Mouse (Mus musculus): ENCODE results near the gene P2rx6. TPM values are rescaled to one million over a fixed set of nuclear protein-coding genes. Genes with fewer than 3 reads are reported as not detected.

Gene P2rx6
- polyA plus RNA-seq (2014; fragmentation: Nextera tagmentation; extraction: Ambion mirVana): 0.06 and 0.07 TPM in 2 replicates

GRCm38 (mm10) chr16:17561751-17562208, at the start of gene P2rx6:
TSS of gene P2rx6 (plus strand) at chr16:17561885.
- Histone ChIP-seq H3K4me3 (ENCODE audit: low read depth, low read length) (peak within 1 kb of the TSS; percentile 23), H3K36me3 (ENCODE audit: control insufficient read depth, insufficient read depth, low read length) (no peaks in the 10 kb centered on the region), H3K27ac (ENCODE audit: low read depth, low read length) (no peak within 1 kb of the TSS), H3K9me3 (ENCODE audit: control insufficient read depth, low read length) (no peaks in the 10 kb centered on the region), H3K9ac (ENCODE audit: low read depth, low read length) (peak within 1 kb of the TSS; percentile 37; the same call in 1 of the 2 replicates), H3K4me1 (replicated peaks; ENCODE audit: control insufficient read depth, insufficient read depth, low read length) (peaks cover 30% of the 10 kb centered on the region), H3K27me3 (replicated peaks; ENCODE audit: control insufficient read depth, insufficient read depth, low read length) (no peaks in the 10 kb centered on the region), H3K4me2 (peak within 1 kb of the TSS; percentile 62)
- WGBS: 2% methylated on average over 10 of the region's 10 CpGs
- ATAC-seq (replicated peaks; ENCODE audit: low FRiP score): no peak
- DNase-seq (ENCODE audit: low spot score): peak; percentile 55

- Histone ChIP-seq H3K36me3 (ENCODE audit: control insufficient read depth, insufficient read depth, low read length) (peaks cover 50% of the 10 kb centered on the region), H3K27me3 (replicated peaks; ENCODE audit: control insufficient read depth, insufficient read depth, low read length) (no peaks in the 10 kb centered on the region), H3K4me2 (no peak overlapping the region), H3K27ac (ENCODE audit: low read depth, low read length) (no peak overlapping the region), H3K4me1 (replicated peaks; ENCODE audit: control insufficient read depth, insufficient read depth, low read length) (no peaks in the 10 kb centered on the region), H3K4me3 (ENCODE audit: low read depth, low read length) (no peak overlapping the region), H3K9me3 (ENCODE audit: control insufficient read depth, low read length) (no peaks in the 10 kb centered on the region), H3K9ac (ENCODE audit: low read depth, low read length) (no peak overlapping the region)
- no peak for DNase-seq (ENCODE audit: low spot score)
- WGBS: 84% methylated on average over 2 of the region's 2 CpGs
- no peak for ATAC-seq (replicated peaks; ENCODE audit: low FRiP score)
Observed at GRCm38 (mm10) chr16:17518910-17519309, 42.8 kb upstream of the P2rx6 start.

- ATAC-seq (replicated peaks; ENCODE audit: low FRiP score): no peak
- 92% methylated on average over 11 of the region's 11 CpGs for WGBS
- Histone ChIP-seq H3K27ac (ENCODE audit: low read depth, low read length) (no peak overlapping the region), H3K27me3 (replicated peaks; ENCODE audit: control insufficient read depth, insufficient read depth, low read length) (no peaks in the 10 kb centered on the region), H3K4me2 (no peak overlapping the region), H3K4me1 (replicated peaks; ENCODE audit: control insufficient read depth, insufficient read depth, low read length) (no peaks in the 10 kb centered on the region), H3K36me3 (ENCODE audit: control insufficient read depth, insufficient read depth, low read length) (peaks cover 54% of the 10 kb centered on the region), H3K9me3 (ENCODE audit: control insufficient read depth, low read length) (no peaks in the 10 kb centered on the region), H3K9ac (ENCODE audit: low read depth, low read length) (no peak overlapping the region), H3K4me3 (ENCODE audit: low read depth, low read length) (no peak overlapping the region)
- DNase-seq (ENCODE audit: low spot score): no peak
Observed at GRCm38 (mm10) chr16:17524156-17524555, 37.5 kb upstream of the P2rx6 start.

- no peak for DNase-seq (ENCODE audit: low spot score)
- Histone ChIP-seq H3K4me2 (no peak overlapping the region), H3K9me3 (ENCODE audit: control insufficient read depth, low read length) (no peaks in the 10 kb centered on the region), H3K4me1 (replicated peaks; ENCODE audit: control insufficient read depth, insufficient read depth, low read length) (peaks cover 6% of the 10 kb centered on the region), H3K9ac (ENCODE audit: low read depth, low read length) (no peak overlapping the region), H3K36me3 (ENCODE audit: control insufficient read depth, insufficient read depth, low read length) (peaks cover 46% of the 10 kb centered on the region), H3K27me3 (replicated peaks; ENCODE audit: control insufficient read depth, insufficient read depth, low read length) (no peaks in the 10 kb centered on the region), H3K27ac (ENCODE audit: low read depth, low read length) (no peak overlapping the region), H3K4me3 (ENCODE audit: low read depth, low read length) (no peak overlapping the region)
- 79% methylated on average over 3 of the region's 3 CpGs for WGBS
- no peak for ATAC-seq (replicated peaks; ENCODE audit: low FRiP score)
Observed at GRCm38 (mm10) chr16:17525524-17525923, 36.2 kb upstream of the P2rx6 start.

- DNase-seq (ENCODE audit: low spot score) (no peak), ATAC-seq (replicated peaks; ENCODE audit: low FRiP score) (no peak)
- WGBS: 91% methylated on average over 6 of the region's 6 CpGs
- Histone ChIP-seq H3K4me2 (no peak overlapping the region), H3K27ac (ENCODE audit: low read depth, low read length) (no peak overlapping the region), H3K9ac (ENCODE audit: low read depth, low read length) (no peak overlapping the region), H3K27me3 (replicated peaks; ENCODE audit: control insufficient read depth, insufficient read depth, low read length) (no peaks in the 10 kb centered on the region), H3K9me3 (ENCODE audit: control insufficient read depth, low read length) (no peaks in the 10 kb centered on the region), H3K4me3 (ENCODE audit: low read depth, low read length) (no peak overlapping the region), H3K4me1 (replicated peaks; ENCODE audit: control insufficient read depth, insufficient read depth, low read length) (peaks cover 6% of the 10 kb centered on the region), H3K36me3 (ENCODE audit: control insufficient read depth, insufficient read depth, low read length) (peaks cover 41% of the 10 kb centered on the region)
Observed at GRCm38 (mm10) chr16:17526223-17526622, 35.5 kb upstream of the P2rx6 start.

GRCm38 (mm10) chr16:17527606-17528005, 34.1 kb upstream of the P2rx6 start:
- no peaks in the 10 kb centered on the region for H3K27me3 ChIP-seq (replicated peaks; ENCODE audit: control insufficient read depth, insufficient read depth, low read length)
- peaks cover 30% of the 10 kb centered on the region for H3K36me3 ChIP-seq (ENCODE audit: control insufficient read depth, insufficient read depth, low read length)
- ATAC-seq (replicated peaks; ENCODE audit: low FRiP score): no peak
- no peak overlapping the region for H3K9ac ChIP-seq (ENCODE audit: low read depth, low read length)
- DNase-seq (ENCODE audit: low spot score): no peak
- no peak overlapping the region for H3K4me3 ChIP-seq (ENCODE audit: low read depth, low read length)
- H3K4me2 ChIP-seq: no peak overlapping the region
- no peaks in the 10 kb centered on the region for H3K9me3 ChIP-seq (ENCODE audit: control insufficient read depth, low read length)
- no peak overlapping the region for H3K27ac ChIP-seq (ENCODE audit: low read depth, low read length)
- peaks cover 12% of the 10 kb centered on the region for H3K4me1 ChIP-seq (replicated peaks; ENCODE audit: control insufficient read depth, insufficient read depth, low read length)

GRCm38 (mm10) chr16:17528276-17528675, 33.4 kb upstream of the P2rx6 start:
- no peak for DNase-seq (ENCODE audit: low spot score)
- H3K27ac ChIP-seq (ENCODE audit: low read depth, low read length): no peak overlapping the region
- H3K4me2 ChIP-seq: no peak overlapping the region
- H3K4me1 ChIP-seq (replicated peaks; ENCODE audit: control insufficient read depth, insufficient read depth, low read length): peaks cover 12% of the 10 kb centered on the region
- ATAC-seq (replicated peaks; ENCODE audit: low FRiP score): no peak
- H3K4me3 ChIP-seq (ENCODE audit: low read depth, low read length): no peak overlapping the region
- WGBS: 93% methylated on average over 13 of the region's 13 CpGs
- H3K9me3 ChIP-seq (ENCODE audit: control insufficient read depth, low read length): no peaks in the 10 kb centered on the region
- H3K9ac ChIP-seq (ENCODE audit: low read depth, low read length): no peak overlapping the region
- no peaks in the 10 kb centered on the region for H3K27me3 ChIP-seq (replicated peaks; ENCODE audit: control insufficient read depth, insufficient read depth, low read length)
- peaks cover 26% of the 10 kb centered on the region for H3K36me3 ChIP-seq (ENCODE audit: control insufficient read depth, insufficient read depth, low read length)

- ATAC-seq (replicated peaks; ENCODE audit: low FRiP score): no peak
Observed at GRCm38 (mm10) chr16:17529981-17530586, 31.6 kb upstream of the P2rx6 start.

GRCm38 (mm10) chr16:17530640-17531288, 30.9 kb upstream of the P2rx6 start, which contains the start of gene Thap7:
TSS of gene Thap7 (minus strand) at chr16:17531136.
- H3K4me1 ChIP-seq (replicated peaks; ENCODE audit: control insufficient read depth, insufficient read depth, low read length): peaks cover 12% of the 10 kb centered on the region
- DNase-seq (ENCODE audit: low spot score) (peak; percentile 98), ATAC-seq (replicated peaks; ENCODE audit: low FRiP score) (peak; percentile 95)
- no peaks in the 10 kb centered on the region for H3K27me3 ChIP-seq (replicated peaks; ENCODE audit: control insufficient read depth, insufficient read depth, low read length)
- 0% methylated on average over 67 of the region's 67 CpGs for WGBS
- peak within 1 kb of the TSS; percentile 98 for H3K4me2 ChIP-seq
- H3K27ac ChIP-seq (ENCODE audit: low read depth, low read length): peak within 1 kb of the TSS; percentile 94
- H3K36me3 ChIP-seq (ENCODE audit: control insufficient read depth, insufficient read depth, low read length): peaks cover 17% of the 10 kb centered on the region; the same call in 1 of the 2 replicates
- H3K9me3 ChIP-seq (ENCODE audit: control insufficient read depth, low read length): no peaks in the 10 kb centered on the region
- peak within 1 kb of the TSS; percentile 88 for H3K9ac ChIP-seq (ENCODE audit: low read depth, low read length)
- peak within 1 kb of the TSS; percentile 80 for H3K4me3 ChIP-seq (ENCODE audit: low read depth, low read length)

More at GRCm38 (mm10) chr16:17529981-17530586, 31.6 kb upstream of the P2rx6 start:
- peak; percentile 50 for DNase-seq (ENCODE audit: low spot score)
- H3K4me2 ChIP-seq: peak overlapping the region; percentile 98
- no peaks in the 10 kb centered on the region for H3K27me3 ChIP-seq (replicated peaks; ENCODE audit: control insufficient read depth, insufficient read depth, low read length)
- peak overlapping the region; percentile 80 for H3K4me3 ChIP-seq (ENCODE audit: low read depth, low read length)
- H3K9ac ChIP-seq (ENCODE audit: low read depth, low read length): peak overlapping the region; percentile 88
- WGBS: 17% methylated on average over 17 of the region's 17 CpGs
- H3K4me1 ChIP-seq (replicated peaks; ENCODE audit: control insufficient read depth, insufficient read depth, low read length): peaks cover 12% of the 10 kb centered on the region
- H3K9me3 ChIP-seq (ENCODE audit: control insufficient read depth, low read length): no peaks in the 10 kb centered on the region
- peaks cover 17% of the 10 kb centered on the region; the same call in 1 of the 2 replicates for H3K36me3 ChIP-seq (ENCODE audit: control insufficient read depth, insufficient read depth, low read length)
- H3K27ac ChIP-seq (ENCODE audit: low read depth, low read length): peak overlapping the region; percentile 94
